21 mouse cellular contexts compared by ENCODE assay signal in genomic region chr17:43035386-43035785, GRCm38 (mm10). TPM values are rescaled to one million over a fixed set of nuclear protein-coding genes. Genes with fewer than 3 reads are reported as not detected.
DNase-seq lines count a peak whose midpoint lies in the region; ATAC-seq and TF ChIP-seq lines count a peak whose summit lies in the region.
"Had no signal": no experiment of that assay in that cellular context is flagged by ENCODE, and none has a peak within 500 bp of the region (broad histone marks: within the 10 kb centered on the region; RNA-seq: fewer than 3 reads in every experiment).

No protein-coding gene starts in this region.

- WGBS in hindbrain, embryonic 15.5 days = 70% methylated on average over 2 of the region's 2 CpGs
- WGBS in hindbrain, embryonic 14.5 days = 83% methylated on average over 2 of the region's 2 CpGs
- 72% methylated on average over 2 of the region's 2 CpGs for WGBS in liver, embryonic 14.5 days (ENCODE audit: insufficient replicate concordance)
- 76% methylated on average over 2 of the region's 2 CpGs for WGBS in liver, postnatal 0 days (ENCODE audit: insufficient replicate concordance)
- 68% methylated on average over 2 of the region's 2 CpGs for WGBS in stomach, postnatal 0 days

- no peak overlapping the region for H3K4me2 ChIP-seq in hindbrain, embryonic 15.5 days
- H3K4me2 ChIP-seq in hindbrain, embryonic 14.5 days (replicated peaks) = no peak overlapping the region
- no peak overlapping the region; the same call in 1 of the 2 replicates for H3K4me2 ChIP-seq in liver, embryonic 14.5 days (ENCODE audit: low read depth)
- H3K4me2 ChIP-seq in liver, postnatal 0 days (ENCODE audit: low read depth, low read length) = no peak overlapping the region
- no peak overlapping the region for H3K4me2 ChIP-seq in stomach, postnatal 0 days (replicated peaks; ENCODE audit: low read depth)
- H3K4me2 ChIP-seq: embryonic facial prominence, embryonic 13.5 days; heart, embryonic 15.5 days; neural tube, embryonic 12.5 days had no signal

- no peak for DNase-seq in hindbrain, embryonic 14.5 days (ENCODE audit: low spot score)
- DNase-seq in liver, embryonic 14.5 days (ENCODE audit: low read depth in 3 of 3, low spot score in 3 of 3) = no peak
- DNase-seq in liver, postnatal 0 days = no peak
- DNase-seq in R1 (ENCODE audit: low read depth, low spot score) = peak; percentile 22
- DNase-seq in stomach, postnatal 0 days (ENCODE audit: low spot score) = no peak
- no peak for DNase-seq in kidney, postnatal 14 days
- DNase-seq: adrenal gland, adult 2 months; gastrocnemius, postnatal 36 days; kidney, adult 8-10 months; kidney, postnatal 25 days; lung, adult 2 months; spleen, adult 18-20 months; thymus, adult 18-20 months; thymus, postnatal 4 days had no signal

- H3K4me1 ChIP-seq in hindbrain, embryonic 15.5 days (replicated peaks) = peaks cover 15% of the 10 kb centered on the region; the same call in 1 of the 2 replicates
- no peaks in the 10 kb centered on the region; the same call in 1 of the 2 replicates for H3K4me1 ChIP-seq in hindbrain, embryonic 14.5 days (replicated peaks; ENCODE audit: control insufficient read depth, insufficient read depth, low read length)
- H3K4me1 ChIP-seq in liver, embryonic 14.5 days (replicated peaks; ENCODE audit: control insufficient read depth in 2 of 2, insufficient read depth in 2 of 2, low read length in 1 of 2) = peaks cover 22 to 37% of the 10 kb centered on the region in 2 experiments
- H3K4me1 ChIP-seq in liver, postnatal 0 days (ENCODE audit: insufficient read depth) = peaks cover 28% of the 10 kb centered on the region
- no peaks in the 10 kb centered on the region for H3K4me1 ChIP-seq in stomach, postnatal 0 days (replicated peaks; ENCODE audit: control insufficient read depth, insufficient read depth)
- H3K4me1 ChIP-seq: embryonic facial prominence, embryonic 13.5 days; heart, embryonic 15.5 days; midbrain, embryonic 10.5 days; neural tube, embryonic 12.5 days had no signal

- no peaks in the 10 kb centered on the region for H3K27me3 ChIP-seq in hindbrain, embryonic 15.5 days
- H3K27me3 ChIP-seq in hindbrain, embryonic 14.5 days (ENCODE audit: control insufficient read depth, insufficient read depth, low read length) = no peaks in the 10 kb centered on the region
- H3K27me3 ChIP-seq in liver, embryonic 14.5 days (ENCODE audit: control insufficient read depth, insufficient read depth, low read length) = no peaks in the 10 kb centered on the region
- no peaks in the 10 kb centered on the region for H3K27me3 ChIP-seq in liver, postnatal 0 days (ENCODE audit: insufficient read depth, low read length)
- no peaks in the 10 kb centered on the region for H3K27me3 ChIP-seq in stomach, postnatal 0 days (ENCODE audit: control insufficient read depth, insufficient read depth, low read length)
- H3K27me3 ChIP-seq: CH12.LX; embryonic facial prominence, embryonic 13.5 days; heart, embryonic 15.5 days; neural tube, embryonic 12.5 days had no signal

- ATAC-seq in hindbrain, embryonic 15.5 days (ENCODE audit: low FRiP score, low read depth) = no peak
- no peak for ATAC-seq in hindbrain, embryonic 14.5 days (ENCODE audit: low FRiP score)
- no peak for ATAC-seq in liver, embryonic 14.5 days (ENCODE audit: insufficient read depth)
- no peak for ATAC-seq in liver, postnatal 0 days
- ATAC-seq in stomach, postnatal 0 days (ENCODE audit: low FRiP score, low TSS enrichment) = 0 out of 2 replicates have a peak, but pooled peaks have one; percentile 50
- ATAC-seq: forebrain, embryonic 14.5 days had no signal

- H3K36me3 ChIP-seq in hindbrain, embryonic 15.5 days = peaks cover 31% of the 10 kb centered on the region
- H3K36me3 ChIP-seq in hindbrain, embryonic 14.5 days (replicated peaks; ENCODE audit: control insufficient read depth, insufficient read depth) = peaks cover 30% of the 10 kb centered on the region
- H3K36me3 ChIP-seq in liver, embryonic 14.5 days (replicated peaks; ENCODE audit: control insufficient read depth, insufficient read depth, low read depth) = peaks cover 30% of the 10 kb centered on the region
- H3K36me3 ChIP-seq in liver, postnatal 0 days (replicated peaks; ENCODE audit: insufficient read depth, low read length) = peaks cover 26% of the 10 kb centered on the region
- peaks cover 14% of the 10 kb centered on the region for H3K36me3 ChIP-seq in stomach, postnatal 0 days (ENCODE audit: control insufficient read depth, insufficient read depth, low read length)

- H3K27ac ChIP-seq in hindbrain, embryonic 15.5 days (replicated peaks) = 0 out of 2 replicates have a peak overlapping the region, but pooled peaks have one; percentile 17
- H3K27ac ChIP-seq in hindbrain, embryonic 14.5 days = no peak overlapping the region
- peak overlapping the region; percentile 76 for H3K27ac ChIP-seq in liver, embryonic 14.5 days
- H3K27ac ChIP-seq in liver, postnatal 0 days (ENCODE audit: low read depth) = no peak overlapping the region
- H3K27ac ChIP-seq in stomach, postnatal 0 days (replicated peaks) = no peak overlapping the region
- H3K27ac ChIP-seq: embryonic facial prominence, embryonic 13.5 days; heart, embryonic 15.5 days; midbrain, embryonic 10.5 days; neural tube, embryonic 12.5 days had no signal

- H3K9ac ChIP-seq in hindbrain, embryonic 15.5 days = no peak overlapping the region
- no peak overlapping the region for H3K9ac ChIP-seq in hindbrain, embryonic 14.5 days
- peak overlapping the region; percentile 18; the same call in 1 of the 2 replicates for H3K9ac ChIP-seq in liver, embryonic 14.5 days (replicated peaks)
- no peak overlapping the region for H3K9ac ChIP-seq in liver, postnatal 0 days (replicated peaks)
- no peak overlapping the region for H3K9ac ChIP-seq in stomach, postnatal 0 days (ENCODE audit: low read length)
- H3K9ac ChIP-seq: embryonic facial prominence, embryonic 13.5 days; heart, embryonic 15.5 days; neural tube, embryonic 12.5 days had no signal

- no peaks in the 10 kb centered on the region for H3K9me3 ChIP-seq in hindbrain, embryonic 15.5 days
- H3K9me3 ChIP-seq in hindbrain, embryonic 14.5 days (ENCODE audit: control insufficient read depth, low read length) = no peaks in the 10 kb centered on the region
- H3K9me3 ChIP-seq in liver, embryonic 14.5 days (ENCODE audit: control insufficient read depth, low read length) = no peaks in the 10 kb centered on the region
- no peaks in the 10 kb centered on the region for H3K9me3 ChIP-seq in liver, postnatal 0 days (ENCODE audit: low read length)
- H3K9me3 ChIP-seq in stomach, postnatal 0 days (ENCODE audit: control insufficient read depth, low read length) = no peaks in the 10 kb centered on the region
- H3K9me3 ChIP-seq: embryonic facial prominence, embryonic 13.5 days; heart, embryonic 15.5 days; midbrain, embryonic 10.5 days; neural tube, embryonic 12.5 days had no signal

- no peak for TF ChIP-seq CTCF in liver, embryonic 14.5 days (IDR thresholded peaks at IDR 0.05; ENCODE audit: low read depth)
- TF ChIP-seq CTCF in liver, postnatal 0 days (IDR thresholded peaks at IDR 0.05; ENCODE audit: low read depth) = no peak
- TF ChIP-seq CTCF in stomach, postnatal 0 days (IDR thresholded peaks at IDR 0.05; ENCODE audit: low read depth) = no peak

- TF ChIP-seq EP300 in liver, embryonic 14.5 days (IDR thresholded peaks at IDR 0.05; ENCODE audit: low read depth) = no peak
- no peak for TF ChIP-seq EP300 in liver, postnatal 0 days (IDR thresholded peaks at IDR 0.05; ENCODE audit: low read depth)
- no peak for TF ChIP-seq EP300 in stomach, postnatal 0 days (optimal IDR thresholded peaks at IDR 0.05)

- no peak overlapping the region for H3K4me3 ChIP-seq in hindbrain, embryonic 15.5 days
- no peak overlapping the region for H3K4me3 ChIP-seq in hindbrain, embryonic 14.5 days (replicated peaks; ENCODE audit: low read length)
- H3K4me3 ChIP-seq in liver, embryonic 14.5 days (ENCODE audit: insufficient read depth in 1 of 2, low read depth in 2 of 2, low read length in 2 of 2) = no peak overlapping the region
- no peak overlapping the region for H3K4me3 ChIP-seq in liver, postnatal 0 days (ENCODE audit: low read depth, low read length)
- H3K4me3 ChIP-seq in stomach, postnatal 0 days (ENCODE audit: low read depth, low read length) = no peak overlapping the region
- H3K4me3 ChIP-seq: embryonic facial prominence, embryonic 13.5 days; heart, embryonic 15.5 days; midbrain, embryonic 10.5 days; neural tube, embryonic 12.5 days had no signal

RNA-seq across cellular contexts. Expression of gene Tnfrsf21, which starts 19.0 kb away (rescaled TPM):
- 73.7 and 82.2 TPM in 2 replicates for polyA plus RNA-seq in hindbrain, embryonic 15.5 days (2015; fragmentation: Nextera tagmentation; extraction: Ambion mirVana)
- polyA plus RNA-seq in hindbrain, embryonic 14.5 days (2014; fragmentation: Nextera tagmentation; extraction: Ambion mirVana) = 80.7 and 93.0 TPM in 2 replicates
- polyA plus RNA-seq in liver, embryonic 14.5 days (2012; rRNA removed) = 16.7 and 17.0 TPM in 2 replicates
- 21.2 and 23.9 TPM in 2 replicates for polyA plus RNA-seq in liver, embryonic 14.5 days (2014; fragmentation: Nextera tagmentation; extraction: Ambion mirVana)
- 11.7 and 15.4 TPM in 2 replicates for polyA plus RNA-seq in liver, postnatal 0 days (2015; fragmentation: Nextera tagmentation; extraction: Ambion mirVana)
- polyA plus RNA-seq in stomach, postnatal 0 days (2015; fragmentation: Nextera tagmentation; extraction: Ambion mirVana) = 36.9 and 40.7 TPM in 2 replicates

Comparison
In these comparisons a context has a peak if more than half of its experiments do, and no peak if none do; other contexts are left out.
1. H3K27ac ChIP-seq: peak in hindbrain, embryonic 15.5 days (single experiment) and liver, embryonic 14.5 days (single experiment); none in hindbrain, embryonic 14.5 days (single experiment), liver, postnatal 0 days (single experiment) and stomach, postnatal 0 days (single experiment).